Mouse (Mus musculus) small intestine, adult 2 months (tissue): ENCODE data around the gene Nbea.

Experiments used
- CTCF ChIP-seq: fragments of 200-500 bp; IDR thresholded peaks from 2 replicates; pipeline ENCODE4 v1.5.1; 2012; ENCODE audit warnings: low read depth, mild to moderate bottlenecking, control low read depth, inconsistent platforms, low read length, moderate library complexity, mixed read lengths; ENCODE audit not compliant: insufficient replicate concordance, insufficient read length; ENCODE audit errors: extremely low read depth
- POLR2A ChIP-seq: fragments of 200-500 bp; IDR thresholded peaks from 2 replicates; pipeline ENCODE4 v1.6.1; 2012; ENCODE audit warnings: low read depth, mild to moderate bottlenecking, control low read depth, inconsistent platforms, low read length, moderate library complexity

GRCm38 (mm10) chr3:55660261-55660838, 523.2 kb downstream of the Nbea start:
- no peak; the same call in 1 of the 2 replicates for TF ChIP-seq CTCF
- TF ChIP-seq POLR2A, result no peak
